Mouse (Mus musculus) kidney, postnatal 25 days (tissue): ENCODE measurements around the gene Foxp1.
A peak's percentile ranks its signal among the peaks of the same experiment; 100 is the strongest.

ENCODE experiments used
- DNase-seq, 2 experiments: peaks; one replicate each; pipeline ENCODE4 v3.0.0; 2021; ENCODE audit warnings: mixed read lengths in 2 of 2

The Foxp1 gene

GRCm38 (mm10) chr6:99035459-99036375, 486.8 kb downstream of the Foxp1 start:
- DNase-seq: no peak

GRCm38 (mm10) chr6:99033062-99033461, 489.5 kb downstream of the Foxp1 start:
- DNase-seq: peak in 1 of 2 experiments; percentile 25

- DNase-seq: no peak
These were observed 491.1 kb downstream of the Foxp1 start for GRCm38 (mm10) chr6:99031321-99031903.

- no peak for DNase-seq
These were observed 492.3 kb downstream of the Foxp1 start for GRCm38 (mm10) chr6:99030251-99030650.

DNA sequence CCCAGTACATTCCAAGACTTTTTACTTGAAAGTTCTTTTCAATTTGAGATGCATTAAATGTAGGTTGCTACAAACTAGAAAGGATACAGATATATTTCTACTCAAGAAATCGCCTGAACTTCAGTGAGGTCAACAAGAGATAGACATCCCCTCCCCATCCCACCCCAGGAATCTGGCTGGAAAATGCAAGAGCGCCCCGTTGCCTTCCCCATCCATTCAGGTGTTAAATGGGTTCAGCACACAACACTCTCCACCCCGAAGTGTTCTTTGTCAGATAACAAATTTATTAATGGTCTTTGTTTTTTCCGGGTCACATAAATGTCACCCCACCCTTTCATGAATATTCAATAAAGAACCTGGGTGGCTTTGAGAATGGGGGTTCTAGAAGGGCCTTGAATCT, 493.1 kb downstream of the Foxp1 start:
- DNase-seq: no peak

DNA sequence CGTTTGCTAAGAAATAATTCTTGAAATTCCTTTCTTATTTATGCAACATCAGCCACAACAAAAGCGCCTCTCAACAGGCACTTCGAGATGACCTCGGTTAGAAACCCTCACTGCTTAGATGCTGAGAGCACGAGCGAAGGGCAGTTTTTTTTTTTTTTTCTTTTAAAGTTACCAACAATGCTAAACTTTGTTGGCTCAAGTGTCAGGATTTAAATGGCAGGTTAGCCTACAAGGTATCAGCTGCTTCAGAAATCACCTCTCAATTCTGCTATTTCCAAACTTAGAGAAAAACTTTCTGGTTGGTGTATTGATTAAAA, 493.6 kb downstream of the Foxp1 start:
- no peak for DNase-seq

DNA sequence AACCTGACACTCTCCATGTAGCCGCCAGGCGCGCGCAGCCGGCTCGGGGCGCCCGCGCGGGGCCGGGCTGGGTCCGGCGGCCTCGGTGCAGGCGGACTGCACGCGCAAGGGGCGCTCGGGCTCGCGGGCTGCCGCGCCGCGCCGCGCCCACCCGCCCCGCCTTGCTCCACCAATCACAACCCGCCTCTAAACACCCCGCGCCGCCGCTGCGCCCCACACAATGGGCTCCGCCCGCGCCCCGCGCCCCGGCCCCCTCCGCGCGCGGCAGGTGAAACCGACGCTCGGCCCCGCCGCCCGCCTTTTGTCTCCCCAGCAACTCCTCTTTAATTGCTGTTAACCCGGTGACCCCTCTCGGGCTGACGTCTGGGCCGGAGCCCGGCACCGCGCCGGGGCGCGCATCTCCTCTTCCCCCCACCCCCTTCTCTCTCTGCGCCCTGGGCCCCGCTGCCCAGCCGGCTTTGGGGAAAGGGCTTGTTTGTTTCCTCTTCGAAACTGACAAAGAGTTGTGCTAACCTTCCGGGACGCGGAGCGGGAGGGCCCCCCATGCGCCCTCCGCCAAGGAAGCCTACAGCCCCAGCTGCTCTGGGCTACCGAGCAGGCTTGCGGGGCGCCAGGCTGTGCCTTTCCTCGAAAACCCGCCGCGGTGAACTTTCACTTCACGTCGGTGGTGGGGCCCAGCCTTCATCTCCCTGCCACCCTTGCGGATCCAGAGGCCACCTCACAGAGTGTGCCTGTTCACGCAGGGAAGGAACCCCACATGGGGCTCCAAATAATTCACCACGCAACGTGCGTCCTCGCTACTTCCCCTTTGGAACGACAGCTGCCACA, 494.1 kb downstream of the Foxp1 start:
- peak; percentile 47 to 73 for DNase-seq

GRCm38 (mm10) chr6:99027542-99028160, 494.9 kb downstream of the Foxp1 start:
- DNase-seq: no peak

- no peak for DNase-seq
These were observed 495.6 kb downstream of the Foxp1 start for GRCm38 (mm10) chr6:99026635-99027541.

DNA sequence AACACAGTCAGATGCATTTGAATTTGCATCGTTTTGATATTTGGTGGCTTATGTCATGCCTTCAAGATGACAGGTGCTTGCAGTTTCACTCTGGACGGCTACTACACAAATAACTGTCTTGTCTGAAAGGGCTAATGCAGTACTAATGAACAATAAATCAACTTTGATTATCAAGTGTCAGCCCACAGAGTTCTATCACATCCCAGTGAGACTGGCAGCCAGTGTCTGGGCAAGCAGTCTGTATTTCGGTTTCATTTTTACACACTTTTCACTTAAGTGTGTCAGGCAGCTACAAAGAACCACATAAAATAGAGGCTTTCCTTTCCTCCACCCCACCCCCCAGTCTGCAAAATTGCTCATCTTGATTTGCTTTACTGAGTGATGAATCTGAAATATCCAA, 496.5 kb downstream of the Foxp1 start:
- no peak for DNase-seq

GRCm38 (mm10) chr6:99024588-99024987, 497.9 kb downstream of the Foxp1 start:
- DNase-seq: no peak

GRCm38 (mm10) chr6:99020570-99021444, 501.7 kb downstream of the Foxp1 start:
- peak in 1 of 2 experiments; percentile 20 for DNase-seq

- no peak for DNase-seq
These were observed 502.8 kb downstream of the Foxp1 start for GRCm38 (mm10) chr6:99019716-99020115.

- no peak for DNase-seq
These were observed 503.3 kb downstream of the Foxp1 start for GRCm38 (mm10) chr6:99019266-99019665.

GRCm38 (mm10) chr6:99013866-99014502, 508.5 kb downstream of the Foxp1 start:
- no peak for DNase-seq

DNA sequence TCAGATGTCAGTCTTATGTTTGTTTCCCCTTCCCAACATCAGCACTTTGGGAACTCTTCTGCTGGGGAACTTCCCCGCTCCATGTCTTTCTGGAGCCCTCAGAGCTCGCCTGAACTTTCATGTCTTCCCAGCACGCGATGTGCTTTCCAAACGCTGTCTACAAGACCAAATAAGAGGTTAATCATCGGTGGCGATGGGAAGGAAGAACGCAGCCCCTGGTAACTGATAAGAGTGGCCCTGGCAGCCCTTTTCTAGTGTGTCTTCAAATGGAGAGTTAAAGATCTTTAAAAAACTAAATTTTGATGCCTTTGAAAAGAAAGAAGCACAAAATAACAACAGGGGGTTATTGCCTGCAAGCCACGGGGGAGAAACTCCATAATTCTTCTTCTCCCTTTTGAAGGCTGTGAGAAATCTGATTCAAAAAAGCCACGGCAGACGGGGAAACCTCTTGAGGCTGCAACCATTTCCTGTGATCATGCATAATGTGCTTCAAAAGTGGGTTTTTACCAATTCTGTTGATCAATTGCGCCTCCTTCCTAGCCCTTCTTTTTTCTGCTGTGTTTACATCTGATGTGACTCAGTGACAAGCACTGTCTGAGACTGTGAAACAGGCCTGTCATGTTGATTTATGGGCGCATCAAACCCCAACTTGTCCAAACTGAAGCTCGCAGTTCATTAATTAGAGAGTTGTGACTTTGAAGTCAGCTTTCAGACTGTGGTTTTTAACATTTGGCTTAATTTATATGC, 509.2 kb downstream of the Foxp1 start:
- no peak for DNase-seq

GRCm38 (mm10) chr6:99011895-99012584, 510.5 kb downstream of the Foxp1 start:
- no peak for DNase-seq

GRCm38 (mm10) chr6:99009771-99010170, 512.8 kb downstream of the Foxp1 start:
- DNase-seq: no peak

DNA sequence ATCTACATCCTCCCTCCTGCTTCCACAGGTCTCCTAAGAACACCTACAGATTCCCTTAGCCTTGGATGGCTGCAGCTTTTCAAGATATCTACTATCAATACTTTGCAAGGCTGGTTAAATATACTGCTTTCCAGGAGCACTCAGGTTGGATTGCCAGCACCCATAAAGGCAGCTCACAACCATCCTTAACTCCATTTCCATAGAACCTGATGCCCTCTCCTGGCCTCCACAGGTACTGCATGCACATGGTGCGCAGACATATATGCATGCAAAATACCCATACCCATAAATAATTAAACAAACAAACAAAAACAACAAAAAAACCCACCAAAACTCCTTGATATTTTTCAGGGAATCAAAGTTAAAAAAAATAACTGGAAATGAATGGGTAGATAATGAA, 514.0 kb downstream of the Foxp1 start:
- DNase-seq: no peak
